Mouse (Mus musculus) liver, embryonic 14.5 days (tissue): ENCODE measurements at regions not wholly inside any gene's neighbourhood (a gene's known extent, or its start where the extent isn't known, plus 50 kb on each side); places are given as distances from the start of the nearest gene placed in this dataset.
"Not testable (repeated sequence)": the region's sequence is repeated elsewhere in the genome, so short reads cannot be mapped to it uniquely, and the experiment has no call there.

ENCODE experiments used
- ATAC-seq: fragments of 200-750 bp; cut with Nextera tagmentation; 2 replicates; pipeline ENCODE4 v1.8.0; 2017; ENCODE audit warnings: moderate number of reproducible peaks, mild to moderate bottlenecking, moderate library complexity; ENCODE audit not compliant: insufficient read depth
- DNase-seq, 3 experiments: peaks; one replicate each; pipeline ENCODE4 v3.0.0-alpha.2; 2012 to 2013; ENCODE audit warnings: low read depth in 3 of 3, low spot score in 3 of 3
- H3K27ac ChIP-seq: fragments of 300-500 bp; sonication (generic); 2 replicates; pipeline ENCODE4 v1.5.1; 2014; ENCODE audit warnings: moderate library complexity, mild to moderate bottlenecking, control low read depth, inconsistent platforms
- H3K27me3 ChIP-seq: fragments of 300-500 bp; sonication (generic); 2 replicates; pipeline ENCODE4 v1.6.1; 2014; ENCODE audit warnings: mild to moderate bottlenecking, low read length, moderate library complexity; ENCODE audit not compliant: control insufficient read depth, insufficient read depth
- H3K36me3 ChIP-seq: fragments of 300-500 bp; sonication (generic); replicated peaks from 2 replicates; pipeline ENCODE4 v1.6.1; 2014; ENCODE audit warnings: low read depth; ENCODE audit not compliant: control insufficient read depth, insufficient read depth
- H3K4me1 ChIP-seq, 2 experiments: fragments of 200-500 bp in 1 of 2; fragments of 300-500 bp in 1 of 2; sonication (generic) in 1 of 2; replicated peaks; 2 replicates each; pipeline ENCODE4 v1.6.1; 2012 to 2014; ENCODE audit warnings: antibody characterized with exemption in 1 of 2, inconsistent platforms in 1 of 2, low read length in 1 of 2; ENCODE audit not compliant: control insufficient read depth in 2 of 2, insufficient read depth in 2 of 2
- H3K4me2 ChIP-seq: fragments of 300-500 bp; sonication (generic); 2 replicates; pipeline ENCODE4 v1.6.1; 2014; ENCODE audit warnings: low read depth, mild to moderate bottlenecking, control low read depth, moderate library complexity
- H3K4me3 ChIP-seq, 2 experiments: fragments of 200-500 bp in 1 of 2; fragments of 300-500 bp in 1 of 2; sonication (generic) in 1 of 2; 2 replicates each; pipeline ENCODE4 v1.5.1; 2012 to 2014; ENCODE audit warnings: low read depth in 2 of 2, low read length in 2 of 2, mild to moderate bottlenecking in 2 of 2, control low read depth in 1 of 2, inconsistent platforms in 1 of 2, moderate library complexity in 1 of 2; ENCODE audit not compliant: insufficient read depth in 1 of 2
- H3K9ac ChIP-seq: fragments of 300-500 bp; sonication (generic); replicated peaks from 2 replicates; pipeline ENCODE4 v1.6.1; 2014; ENCODE audit warnings: mild to moderate bottlenecking, control low read depth, moderate library complexity
- H3K9me3 ChIP-seq: fragments of 300-500 bp; sonication (generic); 2 replicates; pipeline ENCODE4 v1.6.1; 2016; ENCODE audit warnings: low read length, mixed read lengths; ENCODE audit not compliant: control insufficient read depth
- CTCF ChIP-seq: IDR thresholded peaks from 2 replicates; pipeline ENCODE4 v1.5.1; 2016; ENCODE audit warnings: antibody characterized with exemption, low read depth, control low read depth
- EP300 ChIP-seq: IDR thresholded peaks from 2 replicates; pipeline ENCODE4 v1.6.1; 2016; ENCODE audit warnings: antibody characterized with exemption, low read depth
- WGBS: fragments of 180-500 bp; shearing (Covaris S2); extraction: QIAGEN DNeasy Blood & Tissue Kit; methylation state at CpG from one replicate; pipeline ENCODE4 v1.1.7; 2014; ENCODE audit not compliant: insufficient replicate concordance; 5-methylcytosine and 5-hydroxymethylcytosine counted together

GRCm38 (mm10) chr2:55306387-55306786 is 129.4 kb upstream of the Kcnj3 start:
- H3K4me3 ChIP-seq: no peak overlapping the region
- H3K27ac ChIP-seq: no peak overlapping the region
- H3K9me3 ChIP-seq: no peaks in the 10 kb centered on the region
- H3K9ac ChIP-seq: no peak overlapping the region
- no peaks in the 10 kb centered on the region for H3K36me3 ChIP-seq
- H3K27me3 ChIP-seq: no peaks in the 10 kb centered on the region
- H3K4me2 ChIP-seq: no peak overlapping the region
- DNase-seq (no peak), ATAC-seq (no peak)
- no peaks in the 10 kb centered on the region for H3K4me1 ChIP-seq
- TF ChIP-seq CTCF (peak; percentile 24; the same call in 1 of the 2 replicates), EP300 (no peak)

DNA sequence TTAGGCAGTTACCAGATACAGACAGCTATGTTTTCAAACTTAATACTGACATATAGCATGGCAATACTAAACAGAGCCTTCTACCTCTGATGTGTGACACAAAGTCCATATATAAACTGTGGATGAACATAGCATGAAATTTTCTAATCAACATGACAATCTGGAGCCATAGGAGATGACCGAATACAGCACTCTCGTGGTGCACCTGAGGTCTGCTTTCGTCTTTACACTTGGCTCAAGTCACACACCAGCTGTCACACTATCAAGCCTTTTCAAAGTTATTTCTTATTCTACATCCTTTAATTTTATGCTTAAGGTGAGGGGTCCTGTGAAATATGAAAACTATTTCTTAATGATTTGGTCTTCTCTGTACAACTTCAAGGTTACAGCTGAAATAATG is 120.1 kb upstream of the Kcnj3 start:
- WGBS: 69% methylated on average over 3 of the region's 3 CpGs

DNA sequence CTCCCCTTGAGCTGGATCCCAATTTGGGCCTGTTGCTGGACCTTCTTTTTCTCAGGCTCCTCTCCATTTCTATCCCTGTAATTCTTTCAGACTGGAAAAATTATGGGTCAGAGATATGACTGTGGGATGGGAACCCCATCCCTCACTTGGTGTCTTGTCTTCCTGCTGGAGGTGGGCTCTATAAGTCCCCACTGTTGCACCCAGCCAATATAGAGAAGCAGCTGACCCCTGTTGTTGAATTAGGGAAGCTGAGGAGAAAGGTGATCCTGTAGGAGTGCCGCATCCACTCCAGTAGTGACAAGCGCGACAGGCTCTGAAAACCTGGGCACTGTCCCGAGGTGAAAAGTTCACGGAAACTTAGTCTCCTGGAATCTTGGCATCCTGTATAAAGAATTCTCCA is 81.7 kb upstream of the Kcnj3 start:
- DNase-seq, H3K9me3 ChIP-seq, H3K27me3 ChIP-seq, ATAC-seq, H3K27ac ChIP-seq, H3K4me3 ChIP-seq, H3K4me2 ChIP-seq, H3K9ac ChIP-seq, H3K36me3 ChIP-seq, H3K4me1 ChIP-seq: not testable (repeated sequence)
- 77% methylated on average over 5 of the region's 5 CpGs for WGBS

More for the DNA sequence above, 120.1 kb upstream of the Kcnj3 start:
- Histone ChIP-seq H3K4me1 (no peaks in the 10 kb centered on the region), H3K9ac (no peak overlapping the region), H3K4me3 (no peak overlapping the region), H3K9me3 (no peaks in the 10 kb centered on the region), H3K27me3 (no peaks in the 10 kb centered on the region), H3K4me2 (no peak overlapping the region), H3K36me3 (no peaks in the 10 kb centered on the region), H3K27ac (no peak overlapping the region)
- no peak for TF ChIP-seq CTCF
- TF ChIP-seq EP300: no peak
- ATAC-seq: no peak
- no peak for DNase-seq
